Mouse (Mus musculus) limb, embryonic 12.5 days (tissue): ENCODE results near the gene Sel1l2. TPM values are rescaled to one million over a fixed set of nuclear protein-coding genes. Genes with fewer than 3 reads are reported as not detected.

Experiments
- ATAC-seq: fragments of 200-750 bp; cut with Nextera tagmentation; 2 replicates; pipeline ENCODE4 v1.8.0; 2017; ENCODE audit warnings: low read depth, moderate TSS enrichment; ENCODE audit not compliant: insufficient number of reproducible peaks, insufficient read depth, low FRiP score, low TSS enrichment
- H3K27ac ChIP-seq: fragments of 300-500 bp; sonication (generic); 2 replicates; pipeline ENCODE4 v1.5.1; 2016; ENCODE audit warnings: mild to moderate bottlenecking, moderate library complexity
- H3K27me3 ChIP-seq: fragments of 300-500 bp; sonication (generic); 2 replicates; pipeline ENCODE4 v1.6.1; 2016; ENCODE audit warnings: mild to moderate bottlenecking, moderate library complexity
- H3K36me3 ChIP-seq: fragments of 300-500 bp; sonication (generic); 2 replicates; pipeline ENCODE4 v1.6.1; 2016; ENCODE audit warnings: mild to moderate bottlenecking, moderate library complexity
- H3K4me1 ChIP-seq: fragments of 300-500 bp; sonication (generic); replicated peaks from 2 replicates; pipeline ENCODE4 v1.6.1; 2016
- H3K4me2 ChIP-seq: fragments of 300-500 bp; sonication (generic); 2 replicates; pipeline ENCODE4 v1.6.1; 2016; ENCODE audit warnings: mild to moderate bottlenecking, moderate library complexity
- H3K4me3 ChIP-seq: fragments of 300-500 bp; sonication (generic); replicated peaks from 2 replicates; pipeline ENCODE4 v1.5.1; 2016; ENCODE audit warnings: mild to moderate bottlenecking
- H3K9ac ChIP-seq: fragments of 300-500 bp; sonication (generic); replicated peaks from 2 replicates; pipeline ENCODE4 v1.6.1; 2016; ENCODE audit warnings: mild to moderate bottlenecking, moderate library complexity
- H3K9me3 ChIP-seq: fragments of 300-500 bp; sonication (generic); 2 replicates; pipeline ENCODE4 v1.6.1; 2016; ENCODE audit warnings: mild to moderate bottlenecking, moderate library complexity
- WGBS: fragments of 180-500 bp; shearing (Covaris S2); methylation state at CpG from one replicate; pipeline ENCODE4 v1.1.7; 2016; 5-methylcytosine and 5-hydroxymethylcytosine counted together
- polyA plus RNA-seq: library from polyadenylated mRNA; unstranded; fragments of >200 nt; fragmentation: Nextera tagmentation; extraction: Ambion mirVana; gene quantifications from 2 replicates; pipeline ENCODE4 v1.2.1, GENCODE M21; 2016

Gene Sel1l2
- polyA plus RNA-seq, 1 experiment from 2014 or later = not detected

DNA sequence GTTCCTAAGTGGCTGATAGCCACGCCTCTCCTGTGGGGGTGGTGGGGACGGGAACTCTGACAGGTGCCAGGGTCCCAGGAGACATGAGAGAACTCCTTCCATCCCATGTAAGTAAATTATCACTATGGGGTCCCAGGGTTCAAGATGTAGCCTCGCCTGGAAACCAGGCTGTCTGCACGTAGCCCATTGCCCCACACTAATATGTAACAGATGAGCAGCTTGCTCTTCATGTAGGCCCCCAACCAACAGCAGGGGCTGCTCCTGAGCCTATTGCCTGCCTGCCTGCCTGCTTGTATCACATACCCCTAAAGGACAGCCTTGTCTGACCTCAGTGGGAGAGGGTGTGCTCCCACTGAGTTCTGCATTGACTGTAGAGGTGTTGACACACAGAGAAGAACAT is 92.4 kb downstream of the Sel1l2 start:
- Histone ChIP-seq H3K27ac (no peak overlapping the region), H3K36me3 (no peaks in the 10 kb centered on the region), H3K4me2 (no peak overlapping the region), H3K9me3 (no peaks in the 10 kb centered on the region), H3K4me1 (peaks cover 5% of the 10 kb centered on the region), H3K9ac (no peak overlapping the region), H3K27me3 (no peaks in the 10 kb centered on the region), H3K4me3 (no peak overlapping the region)
- 12% methylated on average over 4 of the region's 4 CpGs for WGBS
- peak; percentile 84; the same call in 1 of the 2 replicates for ATAC-seq

DNA sequence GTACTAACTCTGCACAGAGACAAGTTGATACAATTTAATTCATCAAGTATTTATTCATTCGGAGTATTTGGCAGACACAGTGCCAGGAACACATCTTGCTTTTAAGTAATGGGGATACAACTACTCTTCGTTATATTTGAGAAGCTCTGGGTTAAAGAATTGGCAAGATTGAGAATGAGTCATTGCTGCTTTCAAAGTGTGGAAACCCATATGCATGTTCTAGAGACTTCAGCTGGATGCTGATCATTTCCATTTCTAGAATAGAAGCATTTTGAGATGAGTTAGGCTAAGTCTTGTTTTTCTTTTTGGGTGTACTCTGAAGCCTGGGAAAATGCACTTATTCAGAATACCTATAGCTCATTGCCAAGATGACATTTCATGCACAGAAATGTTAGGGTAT is 95.7 kb downstream of the Sel1l2 start:
- Histone ChIP-seq H3K4me1 (peaks cover 5% of the 10 kb centered on the region), H3K27me3 (no peaks in the 10 kb centered on the region), H3K4me2 (no peak overlapping the region), H3K9me3 (no peaks in the 10 kb centered on the region), H3K4me3 (no peak overlapping the region), H3K9ac (no peak overlapping the region), H3K36me3 (no peaks in the 10 kb centered on the region), H3K27ac (no peak overlapping the region)
- ATAC-seq = no peak
- WGBS = 89% methylated on average over 2 of the region's 2 CpGs

DNA sequence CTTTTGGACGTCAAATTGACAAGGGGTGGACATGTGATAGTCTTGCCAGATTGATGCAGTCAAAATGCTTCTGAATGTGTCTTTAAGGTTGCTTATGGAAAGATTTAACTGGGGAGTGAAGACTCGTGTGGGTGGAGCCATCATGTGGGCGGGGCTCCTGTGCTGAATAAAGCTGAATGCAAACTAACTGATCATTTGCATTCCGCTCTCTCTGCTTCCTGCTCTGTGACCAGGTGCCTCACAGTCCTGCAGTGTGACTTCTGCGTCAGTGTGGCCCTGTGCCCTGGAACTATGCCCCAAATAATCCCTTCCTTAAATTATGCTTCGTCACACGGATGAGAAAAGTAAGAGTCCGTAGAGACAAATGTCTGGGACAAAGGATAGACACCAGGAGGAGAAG is 108.7 kb downstream of the Sel1l2 start:
- Histone ChIP-seq H3K4me2 (no peak overlapping the region), H3K27me3 (no peaks in the 10 kb centered on the region), H3K9ac (no peak overlapping the region), H3K9me3 (no peaks in the 10 kb centered on the region), H3K4me3 (no peak overlapping the region), H3K36me3 (no peaks in the 10 kb centered on the region), H3K4me1 (no peaks in the 10 kb centered on the region), H3K27ac (no peak overlapping the region)
- WGBS = 70% methylated on average over 8 of the region's 8 CpGs
- ATAC-seq = no peak

DNA sequence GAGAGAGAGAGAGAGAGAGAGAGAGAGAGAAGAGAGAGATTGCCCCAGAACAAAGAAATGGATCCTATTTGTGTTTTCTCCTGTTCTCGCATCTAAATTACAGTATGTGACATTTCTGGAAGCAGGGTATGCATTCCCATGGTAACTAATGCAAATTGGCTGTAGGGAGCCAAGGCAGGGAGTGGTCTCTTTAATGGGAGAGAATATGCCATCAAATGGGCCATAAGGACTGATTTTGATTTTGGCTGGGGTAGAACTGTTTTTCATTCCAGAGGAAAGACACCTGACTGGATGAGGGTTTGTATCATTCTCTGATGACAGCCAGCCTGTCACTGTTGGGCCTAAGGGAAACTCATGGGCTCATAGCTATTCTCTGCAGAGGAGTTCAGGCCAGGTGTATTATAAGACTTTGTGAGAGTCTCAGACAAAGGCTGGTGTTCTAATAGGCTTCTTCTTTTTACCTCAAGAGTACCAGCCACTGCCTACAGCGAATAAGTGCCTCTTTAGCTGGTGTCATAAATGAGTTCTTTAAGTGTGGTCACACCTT is 133.8 kb downstream of the Sel1l2 start:
- Histone ChIP-seq H3K36me3 (no peaks in the 10 kb centered on the region), H3K4me3 (no peak overlapping the region), H3K4me1 (no peaks in the 10 kb centered on the region), H3K4me2 (no peak overlapping the region), H3K27ac (no peak overlapping the region), H3K9ac (no peak overlapping the region), H3K27me3 (no peaks in the 10 kb centered on the region), H3K9me3 (no peaks in the 10 kb centered on the region)
- no peak for ATAC-seq
- 81% methylated on average over 2 of the region's 2 CpGs for WGBS

DNA sequence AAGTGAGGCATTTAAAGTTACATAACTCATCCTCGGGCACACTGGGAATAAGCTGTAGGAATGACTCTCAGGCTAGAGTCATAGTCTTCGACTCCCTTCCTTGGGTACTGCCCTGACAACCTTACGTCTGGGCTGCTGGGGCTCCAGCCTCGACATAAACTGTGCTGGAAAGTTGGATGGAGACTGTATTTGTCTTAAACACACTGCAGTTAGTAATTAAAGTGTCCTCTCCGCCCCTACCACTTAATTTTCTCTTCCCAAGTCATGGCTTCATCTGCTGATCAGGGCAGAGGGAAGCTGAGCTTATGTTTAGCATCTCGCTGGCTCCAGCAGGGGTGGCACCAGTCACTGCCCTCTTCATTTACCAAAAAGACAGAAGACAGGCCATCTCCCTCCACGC is 135.2 kb downstream of the Sel1l2 start:
- Histone ChIP-seq H3K36me3 (no peaks in the 10 kb centered on the region), H3K4me2 (no peak overlapping the region), H3K27me3 (no peaks in the 10 kb centered on the region), H3K9ac (no peak overlapping the region), H3K9me3 (no peaks in the 10 kb centered on the region), H3K4me1 (no peaks in the 10 kb centered on the region), H3K27ac (no peak overlapping the region), H3K4me3 (no peak overlapping the region)
- WGBS = 80% methylated on average over 7 of the region's 7 CpGs
- no peak for ATAC-seq

DNA sequence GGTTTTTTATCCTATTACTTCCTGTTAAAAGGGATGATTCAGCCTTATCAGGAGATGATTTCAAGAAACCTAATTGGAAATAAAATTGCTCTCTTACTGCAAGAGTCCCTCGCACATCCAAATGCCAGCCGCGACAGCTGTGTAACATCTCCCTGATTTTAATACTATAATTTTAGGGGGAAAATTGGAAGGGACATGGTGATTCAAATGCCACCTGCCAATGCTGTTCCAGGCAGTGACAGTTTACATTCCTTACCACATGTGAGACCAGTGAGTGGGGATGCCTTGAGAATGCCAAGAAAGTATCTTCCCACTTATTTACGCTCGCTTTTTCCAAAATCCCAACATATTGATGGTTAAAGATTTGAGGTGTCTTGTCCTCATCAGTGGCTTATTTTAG is 146.4 kb downstream of the Sel1l2 start:
- Histone ChIP-seq H3K27me3 (no peaks in the 10 kb centered on the region), H3K9me3 (no peaks in the 10 kb centered on the region), H3K4me3 (no peak overlapping the region), H3K4me1 (no peaks in the 10 kb centered on the region), H3K27ac (no peak overlapping the region), H3K4me2 (no peak overlapping the region), H3K36me3 (no peaks in the 10 kb centered on the region), H3K9ac (no peak overlapping the region)
- 95% methylated on average over 5 of the region's 5 CpGs for WGBS
- ATAC-seq = no peak

DNA sequence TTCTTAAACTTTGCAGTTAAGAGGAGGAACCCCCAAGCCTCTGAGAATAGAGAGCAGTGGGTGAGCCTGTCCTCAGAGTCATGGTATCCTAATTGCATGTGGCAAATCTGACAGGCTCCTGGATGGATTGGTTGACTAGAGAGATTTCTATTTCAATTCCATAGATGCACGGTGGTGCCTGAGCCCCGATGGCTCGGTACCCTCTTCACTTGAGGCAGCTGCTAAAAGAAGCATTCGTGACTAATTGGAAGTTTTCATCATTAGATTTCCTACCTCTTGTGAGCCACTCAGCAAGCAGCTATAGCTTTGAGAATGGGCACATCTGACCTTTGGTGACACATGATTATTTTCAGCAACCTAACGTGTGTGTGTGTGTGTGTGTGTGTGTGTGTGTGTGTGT is 147.1 kb downstream of the Sel1l2 start:
- Histone ChIP-seq H3K36me3 (no peaks in the 10 kb centered on the region), H3K4me1 (no peaks in the 10 kb centered on the region), H3K9me3 (no peaks in the 10 kb centered on the region), H3K4me3 (no peak overlapping the region), H3K27me3 (no peaks in the 10 kb centered on the region), H3K27ac (no peak overlapping the region), H3K4me2 (no peak overlapping the region), H3K9ac (no peak overlapping the region)
- no peak for ATAC-seq
- 71% methylated on average over 5 of the region's 5 CpGs for WGBS

DNA sequence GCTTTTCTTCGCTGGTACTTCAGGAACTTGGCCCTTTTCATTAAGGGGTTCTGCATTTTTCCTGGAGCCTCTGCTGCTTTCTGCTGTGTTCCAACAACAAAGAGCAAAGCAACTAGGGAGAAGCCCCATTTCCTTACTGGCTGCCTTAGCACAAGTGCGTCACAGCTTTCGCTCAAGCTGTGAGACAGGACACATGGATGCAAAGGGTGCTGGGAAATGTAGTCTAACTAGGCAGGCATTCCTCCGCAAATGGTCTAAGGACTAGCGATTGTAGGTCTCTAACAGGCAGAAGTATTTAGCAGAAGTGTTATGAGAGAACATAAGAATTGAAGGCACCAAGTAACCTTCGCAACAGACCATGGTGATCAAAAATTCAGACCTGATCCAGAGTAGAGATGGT is 152.3 kb downstream of the Sel1l2 start:
- WGBS = 56% methylated on average over 6 of the region's 6 CpGs
- H3K9me3 ChIP-seq = no peaks in the 10 kb centered on the region
- no peak overlapping the region for H3K4me3 ChIP-seq
- H3K27ac ChIP-seq = no peak overlapping the region
- no peaks in the 10 kb centered on the region for H3K4me1 ChIP-seq
- no peak for ATAC-seq
- no peaks in the 10 kb centered on the region for H3K27me3 ChIP-seq
- no peaks in the 10 kb centered on the region for H3K36me3 ChIP-seq
- H3K4me2 ChIP-seq = no peak overlapping the region
- H3K9ac ChIP-seq = no peak overlapping the region

DNA sequence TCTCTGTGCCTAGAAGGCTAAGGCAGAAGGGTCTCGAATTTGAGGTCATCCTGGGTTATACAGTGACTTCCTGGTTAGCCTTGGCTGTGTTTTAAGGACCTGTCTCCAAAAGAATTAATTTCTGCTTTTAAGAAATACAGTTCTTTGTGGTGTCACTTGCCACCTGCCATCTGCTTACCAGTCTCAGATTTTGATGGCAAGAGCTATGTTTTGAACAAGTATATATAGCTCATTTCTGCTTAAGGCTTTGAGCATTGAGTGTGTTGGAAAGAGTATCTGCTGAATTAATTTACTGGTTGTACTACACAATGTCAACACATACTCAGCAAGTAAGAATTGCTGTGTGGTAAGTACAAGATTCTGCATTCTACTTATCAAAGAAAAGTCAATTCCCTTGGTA is 159.2 kb downstream of the Sel1l2 start:
- ATAC-seq = no peak
- 60% methylated on average over 1 of the region's 1 CpGs for WGBS

DNA sequence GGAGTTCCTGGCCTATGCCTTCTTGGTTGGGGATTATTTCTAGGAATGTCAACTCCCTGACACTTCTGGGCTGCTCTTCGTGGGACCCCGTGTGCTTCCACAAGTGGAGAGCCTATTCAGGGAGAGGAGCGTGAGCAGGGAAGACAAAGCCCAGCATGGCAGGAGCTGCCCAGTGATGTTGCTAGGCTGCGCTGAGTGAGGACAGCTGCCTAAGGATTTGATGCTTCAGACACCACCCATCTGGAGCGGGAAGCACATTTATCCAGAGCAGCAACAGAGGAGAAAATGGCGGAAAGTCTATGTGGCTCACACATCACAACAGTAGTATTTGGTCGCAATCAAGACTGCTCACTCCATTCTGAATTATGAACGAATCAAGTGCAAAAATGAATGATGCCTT is 169.2 kb downstream of the Sel1l2 start:
- no peaks in the 10 kb centered on the region for H3K27me3 ChIP-seq
- H3K4me2 ChIP-seq = no peak overlapping the region
- H3K9me3 ChIP-seq = no peaks in the 10 kb centered on the region
- ATAC-seq = no peak
- H3K4me1 ChIP-seq = no peaks in the 10 kb centered on the region
- no peak overlapping the region for H3K9ac ChIP-seq
- no peak overlapping the region for H3K27ac ChIP-seq
- no peak overlapping the region for H3K4me3 ChIP-seq
- WGBS = 75% methylated on average over 8 of the region's 8 CpGs
- no peaks in the 10 kb centered on the region for H3K36me3 ChIP-seq

More for the DNA sequence above, 159.2 kb downstream of the Sel1l2 start:
- no peaks in the 10 kb centered on the region for H3K27me3 ChIP-seq
- H3K4me1 ChIP-seq = no peaks in the 10 kb centered on the region
- no peaks in the 10 kb centered on the region for H3K9me3 ChIP-seq
- H3K9ac ChIP-seq = no peak overlapping the region
- H3K4me3 ChIP-seq = no peak overlapping the region
- no peak overlapping the region for H3K27ac ChIP-seq
- H3K36me3 ChIP-seq = no peaks in the 10 kb centered on the region
- no peak overlapping the region for H3K4me2 ChIP-seq

DNA sequence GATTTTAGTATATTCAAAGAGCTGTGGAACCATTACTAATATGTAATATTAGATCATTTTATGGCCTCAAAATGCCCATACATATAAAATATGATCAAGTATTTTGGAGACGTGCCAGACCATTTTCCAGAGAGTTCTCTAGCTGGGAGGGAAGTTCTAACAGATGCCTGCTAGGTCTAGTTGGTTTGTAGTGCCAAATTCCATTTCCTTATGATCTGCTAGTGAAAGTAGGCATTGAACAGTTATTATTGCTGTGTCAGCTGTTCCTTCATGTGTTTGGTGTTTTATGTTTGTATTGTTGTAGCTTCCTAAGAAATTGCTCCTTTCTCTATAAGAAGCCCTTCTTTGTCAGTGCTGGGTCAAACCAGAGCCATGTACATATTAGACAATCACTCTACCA is 173.5 kb downstream of the Sel1l2 start:
- WGBS = 81% methylated on average over 1 of the region's 1 CpGs
- H3K4me1 ChIP-seq = no peaks in the 10 kb centered on the region
- H3K4me2 ChIP-seq = no peak overlapping the region
- H3K27ac ChIP-seq = no peak overlapping the region
- H3K27me3 ChIP-seq = no peaks in the 10 kb centered on the region
- H3K9me3 ChIP-seq = no peaks in the 10 kb centered on the region
- ATAC-seq = no peak
- no peak overlapping the region for H3K9ac ChIP-seq
- no peaks in the 10 kb centered on the region for H3K36me3 ChIP-seq
- no peak overlapping the region for H3K4me3 ChIP-seq

DNA sequence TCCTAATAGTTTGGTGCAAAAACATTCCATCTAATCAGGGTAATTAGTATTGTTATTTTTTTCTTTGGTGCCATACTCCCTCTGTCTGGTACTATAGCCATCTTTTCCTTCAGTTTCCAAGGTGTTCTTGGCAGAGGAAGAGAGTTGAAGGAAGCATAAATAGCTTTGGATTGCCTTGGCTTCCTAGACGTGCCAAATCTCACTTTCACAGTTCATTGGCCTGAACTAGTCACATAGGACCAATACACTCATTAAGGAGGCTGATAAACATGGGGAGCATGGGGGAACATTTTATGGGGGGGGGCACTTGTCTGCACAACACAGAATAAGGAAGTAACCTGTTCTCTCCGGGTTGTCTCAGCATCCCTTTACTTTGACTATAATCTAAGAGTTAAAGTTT is 174.1 kb downstream of the Sel1l2 start:
- Histone ChIP-seq H3K4me3 (no peak overlapping the region), H3K27me3 (no peaks in the 10 kb centered on the region), H3K27ac (no peak overlapping the region), H3K36me3 (no peaks in the 10 kb centered on the region), H3K4me2 (no peak overlapping the region), H3K9me3 (no peaks in the 10 kb centered on the region), H3K9ac (no peak overlapping the region), H3K4me1 (no peaks in the 10 kb centered on the region)
- ATAC-seq = no peak
- 73% methylated on average over 2 of the region's 2 CpGs for WGBS
